In genomic region chr8:9292532-9292931, GRCm38 (mm10) we compare ENCODE assay signal across 17 mouse cellular contexts.
"Had no signal": no experiment of that assay in that cellular context is flagged by ENCODE, and none has a peak within 500 bp of the region (broad histone marks: within the 10 kb centered on the region; RNA-seq: fewer than 3 reads in every experiment).

No protein-coding gene starts in this region.

- DNase-seq: left cerebral cortex, postnatal 4 days; liver; liver, embryonic 13.5 days; liver, postnatal 0 days; lung, adult 18-20 months; lung, adult 2 months; lung, embryonic 14.5 days; lung, postnatal 10 days; lung, postnatal 14 days; lung, postnatal 36 days; lung, postnatal 4 days; midbrain, embryonic 14.5 days had no signal

- ATAC-seq: liver, embryonic 12.5 days; liver, postnatal 0 days; lung, postnatal 0 days; midbrain, embryonic 13.5 days; midbrain, embryonic 15.5 days; midbrain, embryonic 16.5 days had no signal
